Mouse (Mus musculus) forebrain, embryonic 10.5 days (tissue): ENCODE measurements around the gene Sgip1. TPM values are rescaled to one million over a fixed set of nuclear protein-coding genes. Genes with fewer than 3 reads are reported as not detected.

ENCODE experiments used
- DNase-seq: peaks from one replicate; pipeline ENCODE4 v3.0.0-alpha.2; 2017; ENCODE audit warnings: low spot score; ENCODE audit errors: extremely low spot score
- H3K27ac ChIP-seq: fragments of 300-500 bp; sonication (generic); 2 replicates; pipeline ENCODE4 v1.5.1; 2016; ENCODE audit warnings: mild to moderate bottlenecking
- H3K27me3 ChIP-seq: fragments of 300-500 bp; sonication (generic); 2 replicates; pipeline ENCODE4 v1.6.1; 2016; ENCODE audit warnings: mild to moderate bottlenecking; ENCODE audit not compliant: poor library complexity, severe bottlenecking
- H3K36me3 ChIP-seq: fragments of 300-500 bp; sonication (generic); replicated peaks from 2 replicates; pipeline ENCODE4 v1.6.1; 2016; ENCODE audit warnings: mild to moderate bottlenecking, moderate library complexity
- H3K4me1 ChIP-seq: fragments of 300-500 bp; sonication (generic); 2 replicates; pipeline ENCODE4 v1.6.1; 2016
- H3K4me3 ChIP-seq: fragments of 300-500 bp; sonication (generic); 2 replicates; pipeline ENCODE4 v1.5.1; 2016; ENCODE audit warnings: mild to moderate bottlenecking, moderate library complexity
- H3K9me3 ChIP-seq: fragments of 300-500 bp; sonication (generic); 2 replicates; pipeline ENCODE4 v1.6.1; 2016; ENCODE audit warnings: mild to moderate bottlenecking, moderate library complexity
- WGBS: fragments of 180-500 bp; shearing (Covaris S2); methylation state at CpG from one replicate; pipeline ENCODE4 v1.1.7; 2016; 5-methylcytosine and 5-hydroxymethylcytosine counted together
- polyA plus RNA-seq: library from polyadenylated mRNA; unstranded; fragments of >200 nt; fragmentation: Nextera tagmentation; extraction: Ambion mirVana; gene quantifications from 2 replicates; pipeline ENCODE4 v1.2.1, GENCODE M21; 2016

Sgip1 gene
- polyA plus RNA-seq, 1 experiment from 2014 or later = 7.5 TPM

DNA sequence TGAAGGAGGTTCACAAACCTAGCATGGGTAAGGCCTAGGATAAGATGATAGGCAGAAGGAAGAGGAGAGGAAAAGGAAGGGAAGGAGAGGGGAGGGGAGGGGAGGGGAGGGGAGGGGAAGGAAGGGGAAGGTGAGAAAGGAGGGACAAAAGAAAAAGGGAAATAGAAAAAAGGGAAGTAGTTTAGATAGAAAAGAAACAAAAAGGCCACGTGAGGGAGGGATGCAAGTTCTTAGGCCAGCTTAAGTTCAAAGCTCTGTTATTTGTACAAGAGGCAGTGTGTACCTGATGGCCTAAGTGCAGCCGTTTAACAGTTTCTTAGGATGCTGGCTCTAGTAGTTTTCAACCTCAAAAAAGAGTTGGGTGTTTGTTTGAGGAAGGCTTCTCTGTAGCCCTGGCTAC lies 83.4 kb downstream of the Sgip1 start:
- H3K27me3 ChIP-seq = no peaks in the 10 kb centered on the region
- WGBS = 74% methylated on average over 2 of the region's 2 CpGs
- H3K36me3 ChIP-seq = no peaks in the 10 kb centered on the region
- no peak for DNase-seq
- H3K27ac ChIP-seq = no peak overlapping the region
- peaks cover 12% of the 10 kb centered on the region; the same call in 1 of the 2 replicates for H3K4me1 ChIP-seq
- no peak overlapping the region for H3K4me3 ChIP-seq
- H3K9me3 ChIP-seq = no peaks in the 10 kb centered on the region

DNA sequence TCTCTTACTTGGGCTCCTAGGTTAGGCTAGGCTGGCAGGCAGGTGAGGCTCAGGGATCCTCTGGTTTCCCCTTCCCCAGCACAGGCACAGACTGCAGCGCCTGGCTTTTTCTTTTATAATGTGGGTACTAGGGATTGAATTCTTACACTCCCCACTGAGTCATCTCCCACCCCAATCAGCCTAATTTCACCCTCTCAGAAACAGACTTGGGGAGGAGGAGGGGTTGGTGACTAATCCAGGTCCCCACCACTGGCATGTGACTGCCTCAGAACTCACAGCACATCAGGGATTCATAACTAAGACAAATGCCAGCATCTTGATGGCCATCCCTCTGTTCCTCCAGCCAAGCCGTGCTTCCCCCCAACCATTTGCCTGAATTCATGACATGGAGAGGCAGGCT lies 85.1 kb downstream of the Sgip1 start:
- no peak for DNase-seq
- no peak overlapping the region for H3K4me3 ChIP-seq
- H3K27ac ChIP-seq = no peak overlapping the region
- no peaks in the 10 kb centered on the region for H3K36me3 ChIP-seq
- 81% methylated on average over 2 of the region's 2 CpGs for WGBS
- no peaks in the 10 kb centered on the region for H3K9me3 ChIP-seq
- H3K27me3 ChIP-seq = no peaks in the 10 kb centered on the region
- H3K4me1 ChIP-seq = peaks cover 9% of the 10 kb centered on the region; the same call in 1 of the 2 replicates

DNA sequence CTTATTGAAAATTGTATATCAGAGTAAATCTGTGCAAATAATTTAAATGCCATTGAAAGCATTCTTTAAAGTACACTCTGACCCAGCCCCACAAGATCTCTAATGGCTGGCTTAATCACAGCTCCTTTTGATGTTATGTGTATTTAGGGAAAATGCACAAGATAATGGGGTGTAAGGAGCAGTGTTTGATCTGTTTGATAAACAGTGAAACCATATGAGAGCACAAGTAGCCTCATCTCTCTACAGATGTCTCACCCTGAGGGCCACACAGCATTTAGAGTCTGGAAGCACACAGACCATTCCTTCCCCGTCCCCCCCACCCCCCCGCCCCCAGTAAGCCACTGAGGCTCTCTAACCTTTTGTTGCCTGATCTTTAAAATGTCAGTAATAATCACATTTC lies 87.4 kb downstream of the Sgip1 start:
- Histone ChIP-seq H3K27ac (no peak overlapping the region), H3K27me3 (no peaks in the 10 kb centered on the region), H3K4me1 (no peaks in the 10 kb centered on the region), H3K36me3 (no peaks in the 10 kb centered on the region), H3K9me3 (no peaks in the 10 kb centered on the region), H3K4me3 (no peak overlapping the region)
- no peak for DNase-seq
- WGBS = 94% methylated on average over 2 of the region's 2 CpGs

DNA sequence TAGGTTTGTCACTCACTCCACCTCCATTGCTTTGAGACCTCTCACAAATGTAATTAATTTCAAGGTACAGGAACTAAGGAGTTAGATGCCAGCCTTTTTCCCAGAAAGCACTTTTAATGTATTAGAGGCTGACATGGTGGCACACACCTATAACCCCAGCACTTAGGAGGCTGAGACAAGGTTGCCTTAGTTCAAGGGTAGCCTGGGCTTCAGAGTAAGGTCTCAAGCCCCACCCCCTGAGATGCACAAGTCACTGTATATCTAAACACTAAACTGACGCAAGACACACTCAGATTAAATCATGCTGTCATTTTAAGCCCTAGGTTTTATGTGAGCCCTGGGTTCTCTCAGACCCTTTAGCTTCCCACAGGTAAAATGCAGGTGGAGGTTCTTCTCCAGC lies 92.1 kb downstream of the Sgip1 start:
- no peaks in the 10 kb centered on the region for H3K9me3 ChIP-seq
- WGBS = 96% methylated on average over 1 of the region's 1 CpGs
- no peak for DNase-seq

DNA sequence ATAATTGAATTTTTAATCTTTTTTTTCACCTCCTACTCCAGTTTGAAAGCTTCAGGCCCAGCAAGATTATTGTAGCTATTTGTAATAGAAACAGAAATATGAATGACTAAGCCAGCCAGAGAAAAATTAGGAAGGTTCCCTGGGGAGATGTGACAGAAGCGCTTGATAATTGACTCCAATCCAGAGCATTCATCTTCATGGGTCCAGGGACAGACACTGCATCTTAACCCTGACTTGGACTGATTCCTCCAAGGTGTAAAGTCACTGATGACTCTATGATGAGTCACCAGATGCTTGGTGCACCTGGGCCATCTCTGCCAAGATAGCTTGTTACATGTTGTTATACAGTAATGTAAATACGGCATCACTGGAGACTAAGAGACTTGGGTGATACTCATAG lies 92.6 kb downstream of the Sgip1 start:
- Histone ChIP-seq H3K27ac (no peak overlapping the region), H3K9me3 (no peaks in the 10 kb centered on the region)
- WGBS = 91% methylated on average over 2 of the region's 2 CpGs

More for the DNA sequence above, 92.1 kb downstream of the Sgip1 start:
- no peak overlapping the region for H3K4me3 ChIP-seq
- no peaks in the 10 kb centered on the region for H3K36me3 ChIP-seq
- no peak overlapping the region for H3K27ac ChIP-seq
- H3K4me1 ChIP-seq = no peaks in the 10 kb centered on the region
- H3K27me3 ChIP-seq = no peaks in the 10 kb centered on the region

DNA sequence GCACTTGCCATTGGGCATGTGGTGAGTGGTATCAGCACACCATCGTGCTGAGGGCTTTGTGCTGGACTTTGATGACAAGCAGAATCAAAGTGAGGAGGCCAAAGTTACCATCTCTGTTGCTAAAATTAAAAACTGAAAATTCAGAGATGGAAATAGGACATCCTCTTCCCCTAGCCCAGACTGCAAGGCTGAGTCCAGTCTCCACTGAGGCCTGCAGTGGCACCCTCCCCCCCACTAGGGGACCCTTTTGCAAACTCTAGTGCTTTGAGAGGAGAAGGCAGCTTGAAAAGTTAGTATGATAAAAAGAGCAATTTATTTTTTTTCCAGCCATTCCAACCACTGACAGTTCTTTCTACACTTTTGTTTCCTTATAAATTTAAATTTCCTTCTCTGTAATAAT lies 93.6 kb downstream of the Sgip1 start:
- Histone ChIP-seq H3K27ac (no peak overlapping the region), H3K4me1 (no peaks in the 10 kb centered on the region), H3K4me3 (no peak overlapping the region), H3K9me3 (no peaks in the 10 kb centered on the region), H3K36me3 (no peaks in the 10 kb centered on the region), H3K27me3 (no peaks in the 10 kb centered on the region)
- 77% methylated on average over 1 of the region's 1 CpGs for WGBS
- DNase-seq = no peak

More for the DNA sequence above, 92.6 kb downstream of the Sgip1 start:
- no peaks in the 10 kb centered on the region for H3K36me3 ChIP-seq
- no peaks in the 10 kb centered on the region for H3K4me1 ChIP-seq
- no peak overlapping the region for H3K4me3 ChIP-seq
- DNase-seq = no peak
- no peaks in the 10 kb centered on the region for H3K27me3 ChIP-seq

DNA sequence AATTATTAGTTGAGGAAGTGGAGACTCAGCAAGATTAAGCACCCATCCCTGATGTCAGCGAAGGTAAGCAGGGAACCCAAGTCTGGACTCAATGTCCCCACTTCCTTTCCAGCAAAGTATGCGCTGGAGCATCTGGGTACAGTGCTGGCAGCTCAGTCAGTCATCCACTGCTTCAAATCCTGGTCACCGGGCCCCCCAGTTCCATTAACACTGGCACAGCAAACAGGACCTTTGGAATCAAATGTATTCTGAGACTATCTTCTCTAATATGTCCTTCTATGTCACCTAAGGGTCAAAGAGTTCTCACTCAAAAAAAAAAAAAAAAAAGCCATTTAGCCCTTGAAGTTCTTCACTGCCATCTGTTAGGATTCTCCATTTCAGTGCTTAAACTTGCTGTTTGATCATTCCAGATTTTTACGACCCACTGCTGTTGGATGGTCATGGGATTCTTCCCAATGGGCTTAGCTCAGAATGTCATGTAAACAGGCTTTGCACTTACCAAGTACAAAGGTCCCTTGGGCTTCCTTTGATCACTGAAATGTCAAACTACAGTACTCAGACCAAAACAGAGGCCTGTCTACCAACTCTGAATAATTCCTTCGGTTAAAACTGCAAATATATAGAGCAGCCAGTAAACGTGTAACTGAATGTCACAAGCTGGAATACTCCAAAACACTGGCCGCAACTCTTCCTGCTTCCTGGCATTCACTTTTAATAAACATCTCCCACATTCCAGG lies 99.1 kb downstream of the Sgip1 start:
- Histone ChIP-seq H3K36me3 (no peaks in the 10 kb centered on the region), H3K4me1 (no peaks in the 10 kb centered on the region), H3K27ac (no peak overlapping the region), H3K27me3 (no peaks in the 10 kb centered on the region), H3K4me3 (no peak overlapping the region), H3K9me3 (no peaks in the 10 kb centered on the region)
- 89% methylated on average over 7 of the region's 7 CpGs for WGBS
- no peak for DNase-seq

DNA sequence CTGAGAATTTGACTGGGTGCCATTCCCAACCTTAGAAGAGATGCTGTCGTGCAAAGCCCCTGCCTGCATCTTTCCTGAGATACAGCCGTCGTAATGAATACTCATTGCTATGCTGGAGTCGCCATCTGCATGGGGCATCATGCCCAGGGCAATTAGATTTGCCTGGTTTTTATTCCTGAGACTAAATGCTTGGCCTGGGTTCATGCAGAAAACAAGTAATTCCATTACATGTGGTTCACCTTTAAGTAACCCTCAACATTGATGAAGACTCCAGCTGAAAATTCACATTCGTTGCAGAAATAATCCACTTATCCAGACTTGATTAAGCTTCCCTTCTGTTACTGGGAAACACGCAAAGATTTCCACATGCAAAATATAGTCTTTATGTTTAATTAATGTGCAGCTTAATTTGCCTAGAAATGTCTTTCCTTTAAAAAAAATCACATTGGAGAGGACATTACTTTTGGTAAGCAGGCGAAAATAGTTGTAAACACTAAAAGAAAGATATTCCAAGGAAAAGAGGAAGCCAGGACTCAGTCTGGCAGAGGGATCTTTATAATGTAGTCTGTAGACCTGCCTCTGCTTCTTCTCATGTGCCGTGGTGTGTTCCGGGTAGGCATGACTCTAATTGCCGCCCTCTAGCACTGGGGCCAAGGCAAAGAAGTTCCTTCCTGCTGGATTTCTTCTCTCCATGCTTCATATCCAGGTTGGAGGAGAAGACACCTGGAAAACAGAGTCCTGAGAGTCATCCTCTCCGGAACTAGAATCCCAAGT lies 100.0 kb downstream of the Sgip1 start:
- Histone ChIP-seq H3K36me3 (no peaks in the 10 kb centered on the region), H3K27me3 (no peaks in the 10 kb centered on the region), H3K4me3 (no peak overlapping the region), H3K4me1 (no peaks in the 10 kb centered on the region), H3K27ac (no peak overlapping the region), H3K9me3 (no peaks in the 10 kb centered on the region)
- DNase-seq = no peak
- WGBS = 87% methylated on average over 11 of the region's 11 CpGs

DNA sequence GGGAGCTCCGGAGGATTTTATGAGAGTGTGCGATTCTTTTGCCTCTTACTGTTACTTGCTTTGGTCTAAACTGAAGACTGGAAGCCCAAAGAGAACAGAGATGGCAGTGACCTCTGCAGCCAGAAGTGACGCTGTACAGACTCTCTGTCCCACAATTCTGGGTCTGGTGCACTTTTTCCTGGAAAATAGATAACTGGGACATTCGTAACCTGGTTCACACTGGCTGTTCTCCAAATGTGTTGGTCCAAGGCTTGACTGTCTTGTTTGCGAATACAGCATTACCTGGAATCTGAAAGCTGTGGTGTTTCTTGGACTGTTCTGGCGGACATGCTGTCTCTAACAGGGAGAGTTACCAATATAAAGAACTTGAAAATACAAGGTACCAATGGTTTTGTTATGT lies 109.4 kb downstream of the Sgip1 start:
- no peak for DNase-seq
- Histone ChIP-seq H3K4me3 (no peak overlapping the region), H3K36me3 (no peaks in the 10 kb centered on the region), H3K27ac (no peak overlapping the region), H3K4me1 (peaks cover 10% of the 10 kb centered on the region), H3K9me3 (no peaks in the 10 kb centered on the region), H3K27me3 (no peaks in the 10 kb centered on the region; the same call in 1 of the 2 replicates)
- 93% methylated on average over 6 of the region's 6 CpGs for WGBS

DNA sequence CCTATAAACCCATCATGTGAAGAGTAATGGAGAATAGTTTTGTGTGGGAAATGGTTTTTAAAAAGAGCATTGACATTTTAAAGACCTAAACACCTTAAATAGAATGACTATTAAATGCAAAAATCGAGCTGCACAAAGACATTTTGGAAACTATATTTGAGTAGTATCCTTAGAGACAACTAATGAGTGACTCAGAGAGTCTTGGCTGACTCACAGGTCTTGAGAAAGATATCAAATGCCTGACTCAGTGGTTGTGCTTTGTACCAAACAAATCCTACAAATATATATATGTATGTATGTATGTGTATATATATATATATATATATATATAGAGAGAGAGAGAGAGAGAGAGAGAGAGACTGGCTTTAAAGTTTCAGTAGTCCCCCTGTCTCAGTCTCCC lies 110.1 kb downstream of the Sgip1 start:
- WGBS = 82% methylated on average over 1 of the region's 1 CpGs

DNA sequence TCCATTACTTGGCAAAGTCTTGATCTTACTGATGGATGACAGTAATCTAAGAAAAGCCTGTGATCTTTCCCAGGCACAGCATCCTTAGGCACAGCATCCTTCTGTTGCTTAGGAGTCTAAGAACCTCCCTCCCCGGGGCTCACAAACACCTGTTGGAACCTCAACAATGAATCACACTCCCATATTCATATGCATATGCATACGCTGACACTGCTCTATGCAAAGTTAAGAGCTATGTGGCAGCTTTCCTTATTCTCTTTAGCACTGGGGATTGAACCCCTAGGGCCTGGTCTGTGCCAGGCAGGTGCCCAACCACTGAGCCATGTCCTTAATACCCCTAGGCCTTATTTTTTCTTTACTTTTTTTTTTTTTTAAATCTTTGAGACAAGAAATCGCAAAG lies 111.2 kb downstream of the Sgip1 start:
- WGBS = 83% methylated on average over 3 of the region's 3 CpGs
- DNase-seq = no peak
- H3K4me1 ChIP-seq = peaks cover 23% of the 10 kb centered on the region
- H3K27me3 ChIP-seq = no peaks in the 10 kb centered on the region; the same call in 1 of the 2 replicates
- H3K27ac ChIP-seq = no peak overlapping the region
- H3K9me3 ChIP-seq = no peaks in the 10 kb centered on the region
- no peak overlapping the region for H3K4me3 ChIP-seq
- H3K36me3 ChIP-seq = no peaks in the 10 kb centered on the region

More for the DNA sequence above, 110.1 kb downstream of the Sgip1 start:
- Histone ChIP-seq H3K4me1 (peaks cover 17% of the 10 kb centered on the region), H3K9me3 (no peaks in the 10 kb centered on the region), H3K27me3 (no peaks in the 10 kb centered on the region; the same call in 1 of the 2 replicates), H3K4me3 (no peak overlapping the region), H3K27ac (no peak overlapping the region), H3K36me3 (no peaks in the 10 kb centered on the region)
- DNase-seq = no peak

DNA sequence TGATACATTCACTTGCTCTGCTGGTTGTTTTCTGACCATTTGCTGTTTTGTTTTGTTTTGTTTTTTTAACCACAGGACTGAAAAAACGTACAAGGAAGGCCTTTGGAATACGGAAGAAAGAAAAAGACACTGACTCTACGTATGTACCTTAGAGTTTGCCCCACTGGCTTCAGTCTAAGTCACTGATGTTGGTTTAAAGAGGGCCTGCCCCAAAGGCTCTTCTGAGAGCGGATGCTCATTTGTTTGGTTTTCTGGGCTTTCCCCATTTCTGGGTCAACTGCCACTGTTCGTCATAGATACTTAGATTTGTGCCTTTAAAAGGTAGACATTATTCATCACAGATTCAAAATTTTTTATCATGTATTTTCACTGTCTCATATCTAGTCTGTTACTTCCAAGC lies 111.7 kb downstream of the Sgip1 start:
- WGBS = 88% methylated on average over 5 of the region's 5 CpGs
- no peak overlapping the region for H3K27ac ChIP-seq
- no peaks in the 10 kb centered on the region for H3K9me3 ChIP-seq

DNA sequence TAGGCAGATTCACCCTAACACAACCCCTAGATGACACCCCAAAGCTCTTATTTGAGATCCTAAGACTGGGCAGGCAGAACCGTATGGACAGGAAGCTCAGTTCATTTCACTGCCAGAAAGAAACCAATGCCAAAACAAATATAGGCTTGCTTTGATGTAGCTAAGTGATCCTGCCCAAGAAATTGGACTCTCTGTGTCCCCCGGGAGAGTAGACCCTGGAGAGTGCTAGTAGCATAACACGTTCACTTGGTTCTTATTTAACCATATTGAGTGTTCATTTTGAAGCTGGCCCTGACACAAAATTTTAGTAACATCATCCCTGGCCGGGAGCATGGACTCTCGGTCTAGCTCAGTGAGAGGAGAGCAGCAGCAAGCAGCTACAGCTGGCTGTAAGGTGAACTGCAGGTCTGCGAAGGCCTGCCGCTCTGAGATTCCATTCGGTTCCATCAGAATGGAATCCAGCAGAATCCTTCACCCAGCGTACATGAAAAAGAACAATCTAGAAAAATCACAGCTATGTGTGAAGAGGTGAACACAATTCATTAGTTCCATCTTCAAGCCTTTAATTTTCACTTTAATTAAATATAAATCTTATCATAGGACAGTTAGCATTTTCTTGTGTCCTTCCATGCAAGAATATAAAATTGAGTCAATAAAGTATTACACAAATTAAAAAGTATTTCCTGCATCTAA lies 112.4 kb downstream of the Sgip1 start:
- Histone ChIP-seq H3K4me3 (no peak overlapping the region), H3K27ac (no peak overlapping the region), H3K27me3 (no peaks in the 10 kb centered on the region; the same call in 1 of the 2 replicates), H3K36me3 (no peaks in the 10 kb centered on the region), H3K9me3 (no peaks in the 10 kb centered on the region), H3K4me1 (peaks cover 23% of the 10 kb centered on the region)
- no peak for DNase-seq
- WGBS = 86% methylated on average over 9 of the region's 9 CpGs

More for the DNA sequence above, 111.7 kb downstream of the Sgip1 start:
- no peaks in the 10 kb centered on the region; the same call in 1 of the 2 replicates for H3K27me3 ChIP-seq
- H3K4me3 ChIP-seq = no peak overlapping the region
- H3K36me3 ChIP-seq = no peaks in the 10 kb centered on the region
- no peak for DNase-seq
- peaks cover 23% of the 10 kb centered on the region for H3K4me1 ChIP-seq
